Mouse (Mus musculus) liver, embryonic 14.5 days (tissue): Measurements from ENCODE around the gene Asphd2. TPM values are rescaled to one million over a fixed set of nuclear protein-coding genes. Genes with fewer than 3 reads are reported as not detected.

Experiments
- ATAC-seq: fragments of 200-750 bp; cut with Nextera tagmentation; 2 replicates; pipeline ENCODE4 v1.8.0; 2017; ENCODE audit warnings: moderate number of reproducible peaks, mild to moderate bottlenecking, moderate library complexity; ENCODE audit not compliant: insufficient read depth
- DNase-seq, 3 experiments: peaks; one replicate each; pipeline ENCODE4 v3.0.0-alpha.2; 2012 to 2013; ENCODE audit warnings: low read depth in 3 of 3, low spot score in 3 of 3
- H3K27ac ChIP-seq: fragments of 300-500 bp; sonication (generic); 2 replicates; pipeline ENCODE4 v1.5.1; 2014; ENCODE audit warnings: moderate library complexity, mild to moderate bottlenecking, control low read depth, inconsistent platforms
- H3K27me3 ChIP-seq: fragments of 300-500 bp; sonication (generic); 2 replicates; pipeline ENCODE4 v1.6.1; 2014; ENCODE audit warnings: mild to moderate bottlenecking, low read length, moderate library complexity; ENCODE audit not compliant: control insufficient read depth, insufficient read depth
- H3K36me3 ChIP-seq: fragments of 300-500 bp; sonication (generic); replicated peaks from 2 replicates; pipeline ENCODE4 v1.6.1; 2014; ENCODE audit warnings: low read depth; ENCODE audit not compliant: control insufficient read depth, insufficient read depth
- H3K4me1 ChIP-seq, 2 experiments: fragments of 200-500 bp in 1 of 2; fragments of 300-500 bp in 1 of 2; sonication (generic) in 1 of 2; replicated peaks; 2 replicates each; pipeline ENCODE4 v1.6.1; 2012 to 2014; ENCODE audit warnings: antibody characterized with exemption in 1 of 2, inconsistent platforms in 1 of 2, low read length in 1 of 2; ENCODE audit not compliant: control insufficient read depth in 2 of 2, insufficient read depth in 2 of 2
- H3K4me2 ChIP-seq: fragments of 300-500 bp; sonication (generic); 2 replicates; pipeline ENCODE4 v1.6.1; 2014; ENCODE audit warnings: low read depth, mild to moderate bottlenecking, control low read depth, moderate library complexity
- H3K4me3 ChIP-seq, 2 experiments: fragments of 200-500 bp in 1 of 2; fragments of 300-500 bp in 1 of 2; sonication (generic) in 1 of 2; 2 replicates each; pipeline ENCODE4 v1.5.1; 2012 to 2014; ENCODE audit warnings: low read depth in 2 of 2, low read length in 2 of 2, mild to moderate bottlenecking in 2 of 2, control low read depth in 1 of 2, inconsistent platforms in 1 of 2, moderate library complexity in 1 of 2; ENCODE audit not compliant: insufficient read depth in 1 of 2
- H3K9ac ChIP-seq: fragments of 300-500 bp; sonication (generic); replicated peaks from 2 replicates; pipeline ENCODE4 v1.6.1; 2014; ENCODE audit warnings: mild to moderate bottlenecking, control low read depth, moderate library complexity
- H3K9me3 ChIP-seq: fragments of 300-500 bp; sonication (generic); 2 replicates; pipeline ENCODE4 v1.6.1; 2016; ENCODE audit warnings: low read length, mixed read lengths; ENCODE audit not compliant: control insufficient read depth
- CTCF ChIP-seq: IDR thresholded peaks from 2 replicates; pipeline ENCODE4 v1.5.1; 2016; ENCODE audit warnings: antibody characterized with exemption, low read depth, control low read depth
- EP300 ChIP-seq: IDR thresholded peaks from 2 replicates; pipeline ENCODE4 v1.6.1; 2016; ENCODE audit warnings: antibody characterized with exemption, low read depth
- WGBS: fragments of 180-500 bp; shearing (Covaris S2); extraction: QIAGEN DNeasy Blood & Tissue Kit; methylation state at CpG from one replicate; pipeline ENCODE4 v1.1.7; 2014; ENCODE audit not compliant: insufficient replicate concordance; 5-methylcytosine and 5-hydroxymethylcytosine counted together
- polyA plus RNA-seq, 2 experiments: library from polyadenylated mRNA; depleted of rRNA in 1 of 2; stranded (reverse) in 1 of 2; unstranded in 1 of 2; fragments of >200 nt; fragmentation: Nextera tagmentation in 1 of 2; extraction: Ambion mirVana in 1 of 2; gene quantifications; 2 replicates each; pipeline versions ENCODE4 v1.2.1 to v1.2.3; 2012 to 2014

Asphd2 gene
- polyA plus RNA-seq, 2 experiments: 0.10 to 0.20 TPM

DNA sequence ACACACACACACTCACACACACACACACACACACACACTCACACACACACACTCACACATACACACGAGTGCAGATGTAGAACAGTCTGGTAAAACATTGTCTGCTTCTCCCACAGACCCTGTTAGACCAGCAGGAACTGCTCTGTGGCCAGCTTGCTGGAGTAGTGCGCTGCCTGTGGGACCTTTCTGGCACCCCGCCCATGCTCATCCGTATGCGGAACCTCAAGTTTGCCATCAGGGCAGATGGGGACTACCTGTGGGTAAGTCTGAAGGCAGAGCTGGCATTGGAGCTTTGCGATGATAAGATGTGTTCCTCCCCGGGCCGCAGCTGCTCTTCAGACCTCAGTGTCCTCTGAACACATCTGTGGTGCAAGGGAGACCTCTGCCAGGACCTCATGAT lies 45.5 kb downstream of the Asphd2 start:
- H3K9me3 ChIP-seq: no peaks in the 10 kb centered on the region
- H3K4me2 ChIP-seq: no peak overlapping the region
- H3K9ac ChIP-seq: no peak overlapping the region
- H3K4me1 ChIP-seq: peaks cover 0 to 15% of the 10 kb centered on the region in 2 experiments; a peak in 2 of 4 replicates
- DNase-seq (no peak), ATAC-seq (no peak)
- no peak overlapping the region for H3K27ac ChIP-seq
- H3K36me3 ChIP-seq: no peaks in the 10 kb centered on the region; the same call in 1 of the 2 replicates
- H3K27me3 ChIP-seq: no peaks in the 10 kb centered on the region
- H3K4me3 ChIP-seq: no peak overlapping the region
- TF ChIP-seq EP300 (no peak), CTCF (no peak)
- WGBS: 80% methylated on average over 8 of the region's 8 CpGs

DNA sequence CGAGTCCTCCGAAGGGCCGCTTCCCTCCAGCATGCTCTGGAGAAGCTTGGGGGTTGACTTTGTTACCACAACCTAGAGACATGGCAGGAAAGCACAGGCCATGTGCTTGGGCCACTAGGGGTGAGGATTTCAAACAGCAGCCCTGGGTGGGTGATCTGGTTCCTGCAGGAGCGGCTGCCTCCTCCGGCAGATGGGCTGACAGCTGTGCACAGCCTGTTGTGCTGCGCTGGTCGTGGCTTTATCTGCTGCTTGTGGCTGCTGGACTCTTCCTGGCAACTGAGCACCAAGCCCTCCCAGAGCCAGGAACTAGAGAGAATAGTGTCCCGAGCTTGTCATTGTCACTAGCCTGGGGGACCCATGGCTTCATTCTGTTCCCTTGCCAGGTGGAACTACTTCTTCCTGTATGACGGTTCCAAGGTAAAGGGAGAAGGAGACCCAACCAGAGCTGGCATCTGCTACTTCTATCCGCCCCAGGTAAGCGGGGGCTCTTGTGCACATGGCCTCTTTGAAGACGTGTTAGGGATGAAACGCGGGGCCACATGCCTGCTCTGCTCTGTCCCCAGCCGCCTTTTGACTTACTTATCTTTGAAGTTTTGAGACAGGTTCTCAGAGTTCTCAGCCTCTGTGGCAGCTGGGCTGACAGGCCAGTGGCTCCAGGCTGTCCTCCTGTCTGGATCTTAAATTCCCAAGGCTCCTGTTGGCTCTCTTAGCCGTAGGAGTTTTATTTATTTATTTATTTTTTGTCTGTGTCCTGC lies 48.3 kb downstream of the Asphd2 start:
- Histone ChIP-seq H3K9me3 (no peaks in the 10 kb centered on the region), H3K4me2 (no peak overlapping the region), H3K4me1 (peaks cover 5 to 28% of the 10 kb centered on the region in 2 experiments), H3K27ac (no peak overlapping the region), H3K36me3 (no peaks in the 10 kb centered on the region; the same call in 1 of the 2 replicates), H3K9ac (no peak overlapping the region; the same call in 1 of the 2 replicates), H3K27me3 (no peaks in the 10 kb centered on the region), H3K4me3 (no peak overlapping the region)
- WGBS: 50% methylated on average over 16 of the region's 16 CpGs
- TF ChIP-seq CTCF (0 out of 2 replicates have a peak, but pooled peaks have one; percentile 7), EP300 (no peak)
- no peak for ATAC-seq
- no peak for DNase-seq

DNA sequence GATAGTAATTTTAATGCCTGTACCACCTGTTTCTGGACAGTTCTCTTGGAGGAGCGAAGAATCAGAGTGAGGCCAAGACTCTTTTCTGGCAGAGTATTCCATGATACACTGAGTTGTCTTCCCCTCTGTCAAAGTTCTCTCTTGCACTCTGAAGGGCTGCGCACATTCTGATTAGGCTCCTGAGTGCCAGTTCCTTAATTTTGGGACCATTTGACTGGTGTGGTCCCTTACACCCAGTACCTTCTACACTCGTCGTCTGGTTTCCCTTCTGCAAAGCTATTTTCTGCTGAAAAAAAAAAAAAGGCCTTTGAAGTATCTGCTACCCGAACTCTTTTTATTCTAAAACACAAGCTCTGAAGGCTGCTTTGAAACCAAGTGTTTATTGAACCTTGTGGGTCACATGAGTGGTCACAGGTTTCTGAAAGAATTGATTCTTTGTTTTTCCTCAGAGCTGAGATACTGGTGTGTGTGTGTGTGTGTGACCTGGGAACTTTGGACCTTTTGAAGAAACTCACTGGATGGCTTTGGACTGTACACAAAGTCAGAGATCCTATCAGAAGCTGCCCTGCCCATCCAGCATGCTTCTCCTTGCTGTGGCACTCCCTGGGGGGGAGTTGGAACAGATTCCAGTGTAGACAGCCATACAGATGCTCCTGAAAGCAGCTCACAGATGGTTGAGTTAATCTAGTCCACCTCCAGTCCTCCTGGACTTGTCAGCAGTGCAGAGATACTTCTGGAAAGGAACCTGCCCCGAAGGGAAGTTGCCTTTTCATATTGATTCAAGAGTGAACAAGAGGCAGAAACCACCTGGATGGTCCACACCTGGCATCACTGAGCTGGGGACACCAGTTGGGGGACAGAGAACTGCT lies 50.3 kb downstream of the Asphd2 start:
- peak overlapping the region; percentile 87 for H3K4me2 ChIP-seq
- no peaks in the 10 kb centered on the region for H3K9me3 ChIP-seq
- TF ChIP-seq EP300: no peak
- TF ChIP-seq CTCF: no peak
- H3K9ac ChIP-seq: no peak overlapping the region
- H3K4me1 ChIP-seq: peaks cover 5 to 28% of the 10 kb centered on the region in 2 experiments
- no peaks in the 10 kb centered on the region for H3K36me3 ChIP-seq
- peak overlapping the region; percentile 12; the same call in 1 of the 2 replicates for H3K27ac ChIP-seq
- DNase-seq (no peak), ATAC-seq (no peak)
- no peaks in the 10 kb centered on the region for H3K27me3 ChIP-seq
- WGBS: 71% methylated on average over 6 of the region's 6 CpGs
- no peak overlapping the region for H3K4me3 ChIP-seq

DNA sequence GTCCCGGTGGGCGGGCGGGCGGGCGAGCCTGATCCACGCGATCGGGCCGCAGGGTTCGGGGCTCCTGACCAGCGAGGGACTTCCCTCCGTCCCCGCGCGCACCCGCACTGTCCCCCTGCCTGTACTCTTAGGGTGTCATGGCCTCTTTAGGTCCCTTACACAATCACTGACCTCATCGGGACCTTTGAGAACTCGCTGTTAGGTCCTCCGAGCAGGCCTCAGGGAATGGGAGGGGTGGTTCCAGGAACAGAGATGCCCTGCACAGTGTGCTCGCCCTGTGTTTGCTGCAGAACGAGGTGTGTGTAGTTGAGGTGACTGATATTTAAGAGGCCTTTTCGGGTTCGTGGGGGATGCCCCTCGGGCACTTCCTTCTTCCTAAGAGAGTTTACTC lies 51.5 kb downstream of the Asphd2 start:
- Histone ChIP-seq H3K4me3 (peak overlapping the region; percentile 97 to 98), H3K27ac (peak overlapping the region; percentile 54), H3K9me3 (no peaks in the 10 kb centered on the region), H3K4me1 (peaks cover 5 to 28% of the 10 kb centered on the region in 2 experiments), H3K27me3 (no peaks in the 10 kb centered on the region), H3K36me3 (peaks cover 6% of the 10 kb centered on the region), H3K9ac (peak overlapping the region; percentile 85), H3K4me2 (peak overlapping the region; percentile 87)
- ATAC-seq (peak; percentile 72), DNase-seq (peak in 1 of 3 experiments; percentile 66)
- WGBS: under 1% methylated on average over 24 of the region's 24 CpGs
- TF ChIP-seq EP300 (no peak), CTCF (no peak)
